Mouse (Mus musculus) megakaryocyte-erythroid progenitor cell, adult 5-6 weeks (primary cell): ENCODE results near the gene Slc44a5. TPM values are rescaled to one million over a fixed set of nuclear protein-coding genes. Genes with fewer than 3 reads are reported as not detected.

Experiments
- ATAC-seq: replicated peaks from 2 replicates; pipeline ENCODE4 v1.8.0; 2016; ENCODE audit warnings: mild to moderate bottlenecking, inconsistent platforms; ENCODE audit not compliant: severe bottlenecking, poor library complexity, low FRiP score, low TSS enrichment
- total RNA-seq, 2 experiments: library from RNA; stranded (forward) in 1 of 2; stranded (reverse) in 1 of 2; fragments of 200-1000, 215-1000 nt in 1 of 2; fragments of >200 nt in 1 of 2; fragmentation: Nextera tagmentation in 1 of 2; gene quantifications; 2 replicates each; pipeline ENCODE4 v1.2.3; 2014 to 2017

Slc44a5 gene
- total RNA-seq, 2 experiments from 2014 or later: 0.28 TPM; not detected in 1

DNA sequence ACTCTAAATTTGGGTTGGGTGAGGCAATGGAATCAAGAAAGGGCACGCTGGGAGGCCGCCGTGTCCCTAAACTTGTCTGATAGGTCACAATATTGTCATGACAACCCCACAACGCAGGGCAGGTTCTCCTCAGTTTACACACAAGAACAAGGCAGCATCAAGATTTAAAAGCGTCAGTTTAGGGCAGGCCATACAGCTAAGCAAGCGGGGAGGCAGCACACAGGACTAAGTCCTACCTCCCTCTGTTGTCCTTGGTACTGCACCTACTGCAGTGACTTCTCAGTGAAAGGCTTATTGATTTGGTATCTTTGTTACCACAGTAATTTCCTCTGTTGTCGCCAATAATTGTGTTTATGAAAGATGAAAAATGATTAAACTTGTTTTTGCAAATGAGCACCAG is 109.7 kb downstream of the Slc44a5 start:
- ATAC-seq: no peak

DNA sequence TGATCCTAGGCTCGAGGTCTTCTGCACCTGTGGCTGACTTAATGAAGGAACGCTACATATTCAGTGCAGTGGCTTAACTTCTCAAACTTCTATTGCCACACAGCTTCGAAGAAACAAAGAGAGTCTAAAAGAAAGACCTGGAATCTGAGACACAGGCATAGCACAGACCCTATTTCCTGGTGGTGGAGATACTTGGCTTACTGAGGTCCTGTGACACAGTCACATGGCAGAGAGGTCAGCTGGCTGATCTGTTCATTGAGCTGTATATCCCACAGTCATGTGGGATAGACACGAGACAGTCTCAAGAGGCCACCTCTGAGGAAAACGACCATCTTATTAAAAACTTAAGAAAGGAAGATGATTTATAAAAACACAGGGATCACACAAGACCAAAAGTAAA is 116.8 kb downstream of the Slc44a5 start:
- no peak for ATAC-seq

DNA sequence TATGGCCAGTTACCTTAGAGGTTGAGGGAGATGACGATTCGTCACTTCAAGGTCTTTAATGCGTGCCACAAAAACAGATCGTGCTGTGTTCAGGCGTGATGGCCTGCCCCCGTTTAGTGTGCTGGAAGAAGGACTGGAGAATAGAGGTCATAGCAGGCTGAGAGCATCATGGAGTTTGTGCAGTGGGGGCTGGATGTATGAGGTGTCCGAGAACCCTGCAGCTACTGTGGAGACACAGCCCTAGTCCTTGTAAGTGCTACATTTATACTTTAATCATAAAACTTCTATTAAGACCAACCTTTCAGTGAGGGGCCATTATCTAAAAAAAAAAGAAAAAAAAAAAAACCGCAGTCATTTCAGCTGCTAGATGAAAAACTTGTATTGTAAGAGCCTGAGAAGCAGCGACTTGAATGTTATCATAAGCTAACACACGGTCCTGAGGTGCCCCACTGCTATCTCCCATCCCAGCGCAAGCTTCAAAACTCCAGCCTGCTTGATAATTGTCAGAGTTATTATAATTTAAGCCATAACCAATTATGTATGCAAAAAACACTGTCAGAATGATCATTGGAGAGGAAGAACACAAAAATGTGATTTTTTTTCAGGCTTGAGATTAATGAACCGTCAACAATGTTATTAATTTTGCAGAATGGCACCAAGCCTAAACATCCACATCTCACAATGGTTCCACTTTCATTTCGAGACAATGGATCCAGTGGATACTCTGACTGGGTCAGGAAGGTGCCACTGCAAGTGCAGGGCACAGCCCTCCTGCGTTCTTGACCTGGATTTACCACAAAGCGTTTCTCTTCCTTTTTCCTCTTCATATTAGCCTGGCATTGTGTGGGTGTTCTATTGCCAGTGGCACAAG is 118.5 kb downstream of the Slc44a5 start:
- peak; percentile 90 for ATAC-seq

DNA sequence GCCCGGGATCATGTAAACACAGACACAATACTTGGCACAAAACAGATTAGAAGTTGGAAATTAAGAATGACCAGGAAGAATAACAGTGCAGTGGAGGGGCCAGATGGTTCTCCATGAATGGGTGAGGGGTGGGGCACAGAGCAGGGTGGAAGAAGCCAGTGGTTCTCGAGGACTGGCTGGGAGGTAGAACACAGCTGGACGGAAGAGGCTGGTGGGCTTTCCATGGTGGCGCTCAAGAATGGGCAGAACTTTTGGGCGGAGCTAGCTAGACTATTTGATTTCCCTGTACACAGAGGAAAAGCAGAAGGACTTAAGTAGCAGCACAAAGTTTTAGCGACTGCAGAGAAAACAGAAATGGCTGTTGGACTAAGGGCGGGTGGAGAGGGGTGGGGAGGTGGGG is 119.2 kb downstream of the Slc44a5 start:
- ATAC-seq: peak; percentile 31

DNA sequence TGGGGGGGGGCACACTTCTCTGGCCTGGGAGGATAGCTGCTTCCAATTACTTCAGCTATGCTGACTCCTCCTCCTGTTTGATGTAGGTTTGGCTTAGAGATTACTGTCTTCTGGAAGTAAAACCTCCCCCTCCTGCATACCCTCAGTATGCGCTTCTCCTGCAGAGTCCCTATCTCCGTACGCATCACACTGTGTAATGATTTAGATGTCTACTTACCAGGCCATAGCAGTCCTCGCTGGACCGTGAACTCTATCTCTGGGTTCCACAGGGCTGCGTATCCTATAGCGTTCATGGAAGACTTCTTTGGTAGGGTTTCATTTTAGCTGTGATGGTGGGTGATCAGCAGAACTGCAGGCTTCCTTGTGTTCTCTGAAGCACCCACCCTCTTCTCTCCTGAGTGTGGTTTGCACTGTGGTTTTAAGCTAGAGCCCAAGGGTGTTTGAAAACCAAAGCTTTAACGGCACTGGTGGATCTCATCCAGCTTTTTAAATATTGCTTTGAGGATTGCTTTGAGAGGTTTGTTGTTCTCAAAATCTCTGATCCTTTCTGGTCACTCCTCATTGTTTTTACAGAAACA is 120.6 kb downstream of the Slc44a5 start:
- peak; percentile 19 for ATAC-seq

DNA sequence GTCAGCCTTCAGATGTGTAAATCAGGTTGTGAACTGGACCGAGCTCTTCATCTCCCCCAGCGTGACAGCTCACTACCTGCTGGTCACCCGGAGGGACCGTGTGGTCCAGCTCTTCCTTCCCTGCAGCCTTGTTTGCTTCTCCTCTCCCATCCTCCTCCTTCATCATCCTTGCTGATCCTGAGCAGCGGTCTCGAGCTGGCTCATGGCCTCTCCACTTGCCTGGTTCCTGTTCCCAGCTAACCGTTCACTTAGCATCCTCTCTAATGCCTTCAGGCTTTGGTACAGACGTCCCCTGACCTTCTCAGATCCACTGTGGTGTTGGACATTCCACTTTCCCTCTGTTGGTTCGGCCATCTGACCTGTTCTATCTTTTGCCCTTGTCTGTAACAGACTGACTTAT is 128.4 kb downstream of the Slc44a5 start:
- ATAC-seq: no peak

DNA sequence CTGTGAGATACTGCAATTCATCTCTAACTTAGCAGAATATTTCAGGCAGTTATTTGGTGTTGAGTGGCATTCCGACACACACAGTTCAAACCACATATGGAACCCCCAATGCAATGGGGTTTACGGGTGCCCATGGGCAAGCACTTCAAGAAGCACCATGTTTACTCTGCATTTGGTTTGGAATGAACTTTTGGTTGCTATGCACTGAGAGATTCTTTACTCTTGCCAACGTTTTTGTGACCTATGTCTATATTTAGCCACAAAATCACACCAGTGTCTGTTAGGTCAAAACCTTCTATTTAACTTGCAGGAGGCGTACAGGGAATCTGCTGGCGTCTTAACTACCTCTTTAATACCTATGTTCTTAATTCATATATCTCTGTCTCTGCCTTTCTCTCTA is 137.3 kb downstream of the Slc44a5 start:
- ATAC-seq: no peak

DNA sequence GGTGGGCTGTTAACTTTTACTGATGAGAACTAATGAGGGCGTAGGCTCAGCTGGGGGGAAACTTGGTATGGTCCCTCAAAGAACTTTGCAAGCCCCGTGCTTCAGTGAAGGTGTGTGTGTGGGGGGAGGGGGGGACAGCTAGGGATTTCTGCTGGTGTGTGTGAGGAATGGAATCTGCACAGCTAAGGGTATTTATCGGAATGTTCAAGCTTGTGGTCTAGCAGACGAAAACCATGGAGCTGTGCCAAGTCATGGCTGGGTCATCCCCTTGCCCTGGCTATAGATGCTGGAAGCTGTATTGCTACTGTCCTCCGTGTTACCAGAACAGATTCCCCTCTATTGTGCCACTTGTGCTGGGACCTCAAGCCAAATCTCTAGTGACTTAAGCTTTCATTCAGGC is 138.0 kb downstream of the Slc44a5 start:
- ATAC-seq: no peak

DNA sequence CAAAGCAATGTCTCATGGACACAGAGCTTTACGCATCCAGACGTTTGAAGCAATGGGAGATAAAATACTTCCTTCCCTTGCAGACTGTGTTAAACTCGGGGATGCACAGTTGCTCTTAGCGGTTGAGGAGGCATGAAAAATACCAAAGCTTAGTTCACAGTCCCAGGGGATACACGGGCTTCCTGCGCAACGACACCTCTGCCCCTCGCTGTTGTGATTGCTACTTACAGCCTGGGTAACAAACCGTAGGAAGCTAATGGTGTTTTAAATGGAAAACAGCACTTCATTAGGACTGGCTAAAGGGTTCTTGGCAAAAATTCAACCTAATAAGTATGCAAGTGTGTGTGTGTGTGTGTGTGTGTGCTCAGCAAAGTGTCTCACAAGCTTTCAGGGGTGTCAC is 141.8 kb downstream of the Slc44a5 start:
- no peak for ATAC-seq

DNA sequence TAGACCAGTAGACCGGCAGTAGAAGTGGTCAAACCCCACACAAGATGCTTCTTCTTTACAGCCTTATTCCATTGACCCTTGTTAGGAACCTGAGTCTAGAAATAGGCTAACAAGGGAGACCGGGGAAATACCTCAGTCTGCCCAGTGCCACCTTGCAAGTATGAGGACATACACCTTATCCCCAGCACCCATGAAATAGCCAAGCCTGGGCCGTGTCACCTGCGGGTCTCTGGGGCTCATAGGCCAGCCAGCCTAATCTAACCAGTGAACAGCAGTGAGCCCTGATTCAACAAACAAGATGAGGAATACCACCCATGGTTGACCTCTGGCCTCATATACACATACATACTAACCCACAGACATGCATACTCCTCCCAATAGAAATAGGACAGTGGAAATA is 142.2 kb downstream of the Slc44a5 start:
- ATAC-seq: no peak

DNA sequence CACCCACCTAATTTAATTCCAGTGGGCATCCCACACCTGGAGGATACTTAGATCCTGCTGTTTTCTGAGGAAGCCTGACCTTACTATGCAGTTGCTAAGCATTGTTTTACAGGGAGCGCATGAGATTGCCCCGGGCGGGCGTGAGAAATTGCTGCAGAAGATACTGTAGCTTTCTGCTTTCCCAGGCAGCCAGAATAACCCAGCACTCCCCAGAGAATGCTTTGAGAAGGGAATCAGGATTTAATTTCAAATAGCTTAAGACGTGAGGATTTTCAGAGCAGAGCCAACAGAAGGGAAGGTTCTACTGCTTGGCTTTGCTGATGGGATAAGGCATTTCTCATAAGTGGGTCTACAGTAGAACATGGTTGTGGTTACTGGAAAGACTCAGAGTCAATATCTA is 142.8 kb downstream of the Slc44a5 start:
- ATAC-seq: no peak

DNA sequence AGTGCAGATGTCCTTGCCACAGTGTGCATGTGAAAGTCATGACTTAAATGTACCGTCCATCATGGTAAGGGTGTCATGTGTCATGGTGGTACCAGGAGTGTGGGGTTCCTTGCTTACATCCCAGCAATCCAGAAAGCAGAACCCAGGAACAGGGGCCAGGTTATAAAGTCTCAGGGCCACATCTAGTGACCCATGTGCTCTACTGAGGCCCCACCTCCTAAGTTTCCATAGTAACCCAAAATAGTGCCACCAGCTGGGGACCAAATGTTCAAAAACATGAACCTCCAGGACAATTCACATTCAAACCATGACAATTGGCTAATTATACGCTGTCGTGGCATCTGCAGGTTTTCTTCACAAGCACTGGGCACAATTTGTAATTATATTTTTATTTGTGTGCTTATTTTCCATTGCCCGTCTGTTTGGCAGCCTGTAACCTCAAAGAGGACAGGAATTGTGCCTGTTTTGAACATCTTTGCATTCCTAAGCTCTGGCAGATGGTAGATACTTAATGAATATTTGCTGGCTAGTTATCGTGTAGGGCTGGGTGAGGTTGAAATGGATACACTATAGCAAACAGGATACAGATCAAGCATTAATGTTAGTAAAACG is 145.9 kb downstream of the Slc44a5 start:
- ATAC-seq: no peak

DNA sequence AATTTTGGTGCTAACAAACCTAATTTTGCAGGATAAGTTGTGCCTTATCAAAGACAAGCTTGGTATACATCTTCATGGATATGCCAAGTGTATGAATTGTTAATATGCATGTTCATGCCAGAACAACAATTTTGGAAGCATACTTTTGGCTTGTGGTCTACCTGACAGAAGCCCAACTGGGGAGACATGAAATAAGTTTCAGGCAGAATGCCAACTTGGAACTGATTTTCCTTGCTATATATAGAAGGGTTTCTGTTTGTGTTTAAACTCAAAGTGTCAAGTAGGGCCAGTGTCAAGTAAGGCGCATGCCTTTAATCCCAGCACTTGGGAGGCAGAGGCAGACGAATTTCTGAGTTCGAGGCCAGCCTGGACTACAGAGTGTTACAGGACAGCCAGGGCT is 149.3 kb downstream of the Slc44a5 start:
- ATAC-seq: no peak

DNA sequence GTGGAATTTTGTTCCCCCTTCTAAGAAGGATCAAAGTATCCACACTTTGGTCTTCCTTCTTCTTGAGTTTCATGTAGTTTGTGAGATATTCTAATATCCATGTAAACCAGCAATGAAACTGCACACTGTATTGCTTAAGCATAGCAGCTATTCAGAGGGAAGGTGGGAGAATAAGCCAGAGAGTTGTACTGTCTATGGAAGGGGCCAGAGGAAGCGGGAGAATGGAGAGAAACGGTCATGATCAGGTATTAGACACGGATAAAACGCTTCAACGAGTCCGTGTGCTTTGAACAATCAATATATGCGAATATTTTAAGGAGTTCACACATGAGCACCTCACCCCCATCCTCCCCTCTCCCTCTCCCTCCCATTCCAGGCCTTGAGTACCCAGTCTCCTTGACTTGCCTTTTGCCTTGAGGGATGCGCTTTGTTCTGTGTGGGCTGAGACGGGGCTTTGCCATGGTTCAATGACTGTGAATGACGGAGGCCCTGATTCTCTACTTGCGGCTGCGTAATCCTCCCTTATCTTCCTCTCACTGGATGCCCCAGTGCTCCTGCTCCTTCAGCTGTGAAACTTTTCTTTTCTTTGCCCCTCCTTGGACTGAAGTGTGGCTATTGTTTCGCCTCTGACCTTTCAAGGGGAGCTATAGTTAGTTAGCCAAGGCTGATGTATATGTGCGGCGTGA is 151.8 kb downstream of the Slc44a5 start:
- ATAC-seq: no peak

DNA sequence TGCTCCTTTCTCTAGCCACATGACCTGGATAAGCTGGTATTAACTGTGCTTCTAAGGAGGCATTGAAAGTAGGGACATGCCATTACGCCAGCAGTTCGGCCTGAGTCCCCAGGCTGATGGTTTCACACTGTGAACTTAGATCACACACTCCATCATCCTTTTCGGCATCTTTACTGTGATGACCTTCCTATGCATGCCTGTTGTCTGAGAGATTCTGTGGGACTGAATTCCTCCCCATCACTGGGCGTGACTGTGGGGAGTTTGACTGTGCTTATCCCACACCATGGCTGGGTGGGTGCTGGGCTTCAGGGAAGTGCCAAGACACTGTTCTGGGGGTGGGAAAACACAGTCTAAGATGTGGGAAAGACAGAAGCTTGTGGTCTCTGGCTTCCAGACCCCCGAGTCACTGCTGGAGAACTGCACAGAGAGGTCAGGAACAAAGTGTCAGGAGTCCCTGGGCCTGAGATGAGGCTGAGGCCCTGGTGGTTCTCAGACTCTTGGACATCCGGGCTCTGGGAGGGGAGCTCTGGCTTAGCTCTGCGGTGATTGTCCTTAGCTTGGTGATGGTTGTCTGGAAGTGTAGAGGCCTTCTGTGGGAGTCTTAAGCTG is 152.6 kb downstream of the Slc44a5 start:
- no peak for ATAC-seq

DNA sequence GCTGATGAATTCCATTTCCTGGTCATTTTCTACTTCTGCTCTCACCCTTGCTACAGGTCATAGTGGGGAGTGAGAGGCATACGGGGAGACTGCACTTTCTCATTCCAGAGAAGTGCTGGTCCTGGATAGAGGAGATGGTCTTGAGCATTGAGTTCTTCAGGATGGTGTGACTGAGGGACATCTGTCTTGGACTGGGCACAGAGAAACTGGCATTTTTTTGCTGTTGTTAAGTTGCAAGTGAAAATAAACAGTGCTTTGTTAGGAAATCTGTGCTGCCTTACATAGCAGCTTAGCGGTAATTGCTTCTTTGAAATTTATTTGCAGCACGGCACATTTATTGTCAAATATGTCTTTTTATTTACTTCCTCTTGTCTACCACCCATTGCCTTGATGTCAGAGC is 154.0 kb downstream of the Slc44a5 start:
- no peak for ATAC-seq

DNA sequence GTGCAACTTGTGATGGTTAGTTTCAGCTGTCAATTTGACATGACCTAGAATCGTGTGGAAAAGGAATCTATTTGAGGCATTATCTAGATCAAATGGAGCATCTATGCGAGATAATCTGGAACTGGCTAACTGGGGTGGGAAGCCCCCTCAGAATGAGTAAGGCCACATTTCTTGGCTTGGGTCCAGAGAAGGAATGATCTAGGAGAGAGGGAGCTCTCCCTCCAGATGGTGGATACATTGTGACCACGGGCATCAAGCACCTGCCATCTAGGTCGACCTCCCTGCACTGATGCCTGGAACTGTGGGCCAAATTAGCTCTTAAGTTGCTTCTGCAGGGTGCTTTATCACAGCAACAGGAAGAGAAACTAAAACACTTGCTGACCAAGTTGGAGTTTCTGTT is 155.8 kb downstream of the Slc44a5 start:
- no peak for ATAC-seq

DNA sequence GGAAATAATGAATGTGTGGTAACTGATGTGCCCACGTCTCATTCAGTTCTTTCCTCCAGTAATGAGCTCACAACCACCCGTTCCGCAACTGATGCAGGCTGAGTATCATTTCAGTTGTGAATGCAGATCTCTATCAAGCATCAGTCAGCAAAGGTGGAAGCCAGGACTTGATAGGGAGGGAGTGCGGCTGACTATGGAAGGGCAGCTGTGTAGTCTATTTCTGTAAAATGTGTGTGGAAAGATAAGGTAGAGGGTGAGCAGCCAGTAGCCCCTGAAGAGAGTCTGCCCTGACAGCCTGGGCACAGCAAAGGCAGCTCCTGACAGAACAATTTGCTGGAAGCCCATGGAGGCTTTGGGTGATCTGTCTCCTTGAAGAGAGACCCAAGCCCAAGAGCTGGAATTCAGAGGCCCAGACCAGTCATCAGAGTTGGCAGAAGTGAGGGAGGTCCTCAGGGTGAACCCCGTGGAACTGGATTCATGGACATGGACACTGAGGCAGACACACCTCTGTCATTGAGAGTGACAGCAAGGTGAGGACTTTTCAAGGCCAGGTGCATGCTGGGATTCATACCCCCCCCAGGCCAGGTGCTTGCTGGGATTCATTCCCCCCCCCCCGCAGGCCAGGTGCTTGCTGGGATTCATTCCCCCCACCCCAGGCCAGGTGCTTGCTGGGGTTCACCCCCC is 157.3 kb downstream of the Slc44a5 start:
- peak; percentile 95 for ATAC-seq

DNA sequence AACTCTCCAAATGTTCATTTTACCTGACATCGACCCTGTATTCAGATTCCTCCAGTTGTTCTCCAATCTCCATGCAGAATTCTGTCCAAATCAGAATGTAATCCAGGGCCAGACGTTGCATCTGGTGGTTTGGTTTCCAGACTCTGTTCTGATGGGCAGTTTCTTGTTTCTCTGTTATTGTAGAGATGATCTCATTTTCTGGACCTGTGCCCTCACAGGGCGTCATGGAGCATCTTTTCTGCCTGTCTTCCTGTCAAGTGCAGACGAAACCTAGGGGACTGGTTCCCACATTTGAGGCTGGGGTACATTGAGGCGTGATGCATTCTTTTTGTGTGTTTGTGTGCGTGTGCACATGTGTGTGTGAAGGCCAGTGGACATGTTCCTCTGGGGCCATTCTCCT is 160.8 kb downstream of the Slc44a5 start:
- ATAC-seq: no peak
